Mouse (Mus musculus): Measurements from ENCODE around the gene Serpinb2.

- TF ChIP-seq CTCF (IDR thresholded peaks at IDR 0.05) (no peak), POLR2A (IDR thresholded peaks at IDR 0.05; ENCODE audit: insufficient read depth, low read depth, low read length) (no peak)
These were observed 4.7 kb downstream of the Serpinb2 start for GRCm38 (mm10) chr1:107515839-107516498.

Measured in heart, adult 2 months (tissue).